Mouse (Mus musculus) erythroblast, embryonic 14.5 days (primary cell): Measurements from ENCODE around the gene Kcnma1. TPM values are rescaled to one million over a fixed set of nuclear protein-coding genes. Genes with fewer than 3 reads are reported as not detected.

Experiments used
- H3K27me3 ChIP-seq: 2 replicates; pipeline ENCODE4 v1.6.1; 2012; ENCODE audit warnings: inconsistent platforms; ENCODE audit not compliant: control insufficient read depth
- H3K36me3 ChIP-seq: 2 replicates; pipeline ENCODE4 v1.6.1; 2012; ENCODE audit warnings: mild to moderate bottlenecking, inconsistent platforms; ENCODE audit not compliant: control insufficient read depth
- H3K4me1 ChIP-seq: 2 replicates; pipeline ENCODE4 v1.6.1; 2012; ENCODE audit warnings: inconsistent platforms; ENCODE audit not compliant: control insufficient read depth
- H3K4me3 ChIP-seq: replicated peaks from 2 replicates; pipeline ENCODE3; 2012; ENCODE audit warnings: moderate library complexity, mild to moderate bottlenecking, inconsistent platforms
- H3K9me3 ChIP-seq: 2 replicates; pipeline ENCODE4 v1.6.1; 2012; ENCODE audit warnings: low read length, inconsistent platforms, mixed read lengths; ENCODE audit not compliant: control insufficient read depth
- GATA1 ChIP-seq: IDR thresholded peaks from 2 replicates; pipeline ENCODE4 v1.6.1; 2012; ENCODE audit warnings: low read length, inconsistent platforms, mixed read lengths
- TAL1 ChIP-seq: IDR thresholded peaks from 3 replicates; pipeline ENCODE4 v1.6.1; 2012; ENCODE audit warnings: low read length, inconsistent platforms, mixed read lengths
- polyA plus RNA-seq: library from polyadenylated mRNA; stranded (reverse); fragments of >175 nt; gene quantifications from 2 replicates; pipeline ENCODE4 v1.2.3, GENCODE M21; 2012

Kcnma1 gene
- polyA plus RNA-seq, 1 experiment: not detected

DNA sequence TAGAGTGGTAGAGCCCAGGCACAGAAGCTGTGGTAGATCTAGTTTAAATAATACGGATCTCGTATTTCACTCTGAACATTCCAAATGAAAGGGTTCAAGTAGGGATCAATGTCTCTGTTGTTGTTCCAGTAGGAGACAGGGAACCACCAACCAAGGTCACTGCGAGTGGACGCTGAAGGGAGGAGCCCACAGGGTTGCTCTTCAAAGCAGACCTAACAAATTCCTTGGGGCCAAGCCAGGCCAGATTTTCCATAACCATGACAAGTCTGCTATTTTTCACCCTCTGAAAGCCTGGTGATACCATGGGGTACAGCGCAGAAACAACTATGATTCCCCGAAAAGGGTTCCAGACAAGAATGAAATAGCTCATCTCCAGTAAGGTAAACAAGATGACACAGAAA is 82.6 kb downstream of the Kcnma1 start:
- TF ChIP-seq GATA1 (no peak), TAL1 (no peak)

DNA sequence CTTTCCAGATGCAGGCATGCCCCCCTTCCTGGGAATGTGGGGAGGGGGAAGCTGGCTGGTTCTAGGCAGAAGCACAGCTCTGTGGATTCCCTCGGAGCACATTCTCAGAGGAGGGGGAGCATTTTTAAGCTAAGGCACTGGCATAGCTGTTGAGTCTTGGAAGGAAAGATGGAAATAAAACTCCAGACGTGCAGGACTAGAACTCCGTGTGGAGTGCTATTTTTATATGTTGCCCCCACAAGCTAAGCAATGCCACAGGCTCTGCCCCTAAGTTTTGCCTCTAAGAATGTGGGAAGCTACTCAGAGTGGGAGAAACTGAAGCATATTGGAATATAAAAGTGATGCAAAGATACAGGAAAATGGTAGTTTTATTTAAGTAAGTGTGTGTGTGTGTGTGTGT is 85.1 kb downstream of the Kcnma1 start:
- H3K4me1 ChIP-seq: no peaks in the 10 kb centered on the region
- no peak overlapping the region for H3K4me3 ChIP-seq
- no peaks in the 10 kb centered on the region for H3K27me3 ChIP-seq
- TF ChIP-seq GATA1 (no peak), TAL1 (no peak)
- H3K9me3 ChIP-seq: no peaks in the 10 kb centered on the region
- H3K36me3 ChIP-seq: no peaks in the 10 kb centered on the region

More for the DNA sequence above, 82.6 kb downstream of the Kcnma1 start:
- H3K4me1 ChIP-seq: no peaks in the 10 kb centered on the region
- no peak overlapping the region for H3K4me3 ChIP-seq
- H3K27me3 ChIP-seq: no peaks in the 10 kb centered on the region
- H3K9me3 ChIP-seq: no peaks in the 10 kb centered on the region
- no peaks in the 10 kb centered on the region for H3K36me3 ChIP-seq

DNA sequence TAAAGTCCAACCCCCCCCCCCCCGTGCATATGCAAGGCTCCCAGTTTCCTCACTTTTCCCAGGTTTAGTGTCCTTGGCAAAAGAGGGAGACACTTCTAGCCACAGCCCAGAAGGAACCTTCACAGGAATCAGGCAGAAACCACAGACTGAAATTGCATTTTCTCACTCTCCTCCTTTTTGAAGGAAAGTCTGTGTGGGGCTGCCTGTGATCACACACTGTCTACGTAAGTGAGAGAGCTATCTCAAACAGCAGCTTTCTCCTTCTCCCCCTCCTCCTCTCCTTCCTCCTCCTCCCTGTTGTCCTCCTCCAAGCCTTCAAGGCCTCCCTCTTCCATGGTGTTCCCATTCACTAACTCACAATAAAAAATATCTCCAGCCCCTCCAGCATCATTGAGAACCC is 90.9 kb downstream of the Kcnma1 start:
- TF ChIP-seq TAL1 (no peak), GATA1 (no peak)
- H3K4me3 ChIP-seq: no peak overlapping the region
- H3K36me3 ChIP-seq: no peaks in the 10 kb centered on the region
- H3K4me1 ChIP-seq: no peaks in the 10 kb centered on the region
- no peaks in the 10 kb centered on the region for H3K9me3 ChIP-seq
- H3K27me3 ChIP-seq: no peaks in the 10 kb centered on the region

DNA sequence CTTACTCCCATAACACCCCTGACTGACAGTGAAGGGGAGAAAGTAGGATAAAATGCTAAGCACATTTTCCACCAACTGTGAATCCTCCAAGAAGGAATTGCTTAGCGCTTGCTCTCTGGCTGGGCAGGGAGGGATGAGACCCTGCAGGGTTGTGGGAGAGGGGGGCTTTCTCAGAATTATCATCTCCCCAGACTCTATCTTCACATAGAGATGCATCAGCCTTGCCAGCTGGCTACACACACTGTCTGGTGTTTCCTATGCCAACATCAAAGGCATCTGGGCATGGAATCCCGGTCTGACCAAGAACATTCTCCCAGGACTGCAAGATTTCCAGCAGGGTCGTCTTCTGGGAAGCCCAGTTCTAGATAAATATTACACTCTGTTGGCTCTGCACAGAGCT is 91.5 kb downstream of the Kcnma1 start:
- TF ChIP-seq GATA1 (no peak), TAL1 (no peak)
- Histone ChIP-seq H3K9me3 (no peaks in the 10 kb centered on the region), H3K4me3 (no peak overlapping the region), H3K27me3 (no peaks in the 10 kb centered on the region), H3K4me1 (no peaks in the 10 kb centered on the region), H3K36me3 (no peaks in the 10 kb centered on the region)

DNA sequence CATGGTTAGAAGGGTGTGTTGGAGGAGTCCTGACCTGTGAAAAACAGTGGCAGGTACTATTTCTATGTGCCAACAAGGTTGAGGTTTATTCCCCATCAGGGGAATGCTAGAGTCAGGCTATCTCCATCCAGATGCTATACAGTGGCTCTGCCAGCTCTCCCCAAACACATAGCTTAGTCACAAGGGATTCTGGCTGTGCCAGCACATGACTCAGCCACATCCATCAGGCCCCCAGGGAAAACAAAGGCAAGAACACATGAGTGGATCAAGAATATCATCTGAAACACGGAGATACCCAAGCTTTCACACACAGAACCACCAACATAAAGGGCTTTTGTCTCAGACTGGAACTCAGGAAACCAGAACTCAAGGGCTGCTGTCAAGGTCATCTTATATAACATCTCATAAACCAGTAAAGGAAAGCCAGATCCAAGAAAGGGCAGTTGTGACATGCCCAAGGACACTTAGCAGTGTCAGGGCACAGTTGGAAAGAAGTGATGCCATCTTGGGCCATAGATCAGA is 103.1 kb downstream of the Kcnma1 start:
- Histone ChIP-seq H3K4me1 (no peaks in the 10 kb centered on the region), H3K27me3 (no peaks in the 10 kb centered on the region), H3K4me3 (no peak overlapping the region), H3K9me3 (no peaks in the 10 kb centered on the region), H3K36me3 (no peaks in the 10 kb centered on the region)
- no peak for TF ChIP-seq TAL1

DNA sequence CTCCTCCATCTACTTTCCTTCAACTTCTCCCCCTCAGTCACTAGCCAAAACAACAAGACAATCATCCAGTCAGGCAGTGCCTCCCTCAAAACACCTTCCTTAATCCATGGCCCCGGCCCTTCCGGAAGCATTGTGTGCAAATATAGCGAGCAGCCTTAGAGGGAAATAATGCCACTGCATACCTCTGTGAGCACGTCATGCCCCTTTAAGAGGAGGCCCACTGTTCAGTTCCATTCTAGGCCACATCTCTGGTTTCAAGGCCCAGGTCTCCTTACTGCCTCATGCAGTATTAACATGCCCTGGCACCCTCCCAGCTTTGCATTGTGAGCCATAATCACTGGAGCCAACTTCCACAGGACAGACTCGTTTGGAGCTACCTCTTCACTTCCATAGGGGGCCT is 105.7 kb downstream of the Kcnma1 start:
- H3K4me3 ChIP-seq: no peak overlapping the region
- no peaks in the 10 kb centered on the region for H3K27me3 ChIP-seq
- TF ChIP-seq GATA1: no peak
- TF ChIP-seq TAL1: no peak
- no peaks in the 10 kb centered on the region for H3K4me1 ChIP-seq
- H3K36me3 ChIP-seq: no peaks in the 10 kb centered on the region
- H3K9me3 ChIP-seq: no peaks in the 10 kb centered on the region

DNA sequence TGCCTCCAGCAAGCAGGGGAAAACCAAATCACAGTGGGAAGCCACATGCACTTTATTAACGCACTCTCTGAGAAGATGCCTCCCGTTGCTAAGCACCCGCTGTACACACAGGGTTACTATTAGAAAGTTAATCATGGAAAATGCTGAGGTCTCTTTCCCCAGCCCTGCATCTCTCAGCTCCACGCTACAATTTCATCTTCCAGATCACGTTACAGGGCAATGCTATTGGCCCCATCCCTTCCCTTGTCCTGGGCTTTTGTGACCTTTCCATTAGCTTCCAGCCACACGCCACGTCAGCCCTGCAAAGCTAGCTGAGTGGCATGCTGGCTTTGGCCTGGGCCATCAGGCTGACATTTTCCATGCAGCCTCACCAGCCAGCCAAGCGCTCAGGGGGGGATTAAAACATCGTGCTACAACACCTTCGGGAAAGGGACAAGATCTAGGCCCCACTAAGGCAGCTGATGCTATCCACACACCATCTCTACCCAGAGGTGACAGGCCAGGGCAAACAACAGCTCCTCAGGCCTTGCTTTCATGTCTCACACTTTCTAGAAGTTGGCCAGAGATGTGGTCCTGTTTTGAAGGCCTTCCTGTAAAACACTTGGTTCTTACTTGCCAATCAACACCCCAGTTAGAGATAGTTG is 111.5 kb downstream of the Kcnma1 start:
- Histone ChIP-seq H3K36me3 (no peaks in the 10 kb centered on the region), H3K4me1 (no peaks in the 10 kb centered on the region), H3K4me3 (no peak overlapping the region), H3K27me3 (no peaks in the 10 kb centered on the region), H3K9me3 (no peaks in the 10 kb centered on the region)
- TF ChIP-seq TAL1 (no peak), GATA1 (no peak)

DNA sequence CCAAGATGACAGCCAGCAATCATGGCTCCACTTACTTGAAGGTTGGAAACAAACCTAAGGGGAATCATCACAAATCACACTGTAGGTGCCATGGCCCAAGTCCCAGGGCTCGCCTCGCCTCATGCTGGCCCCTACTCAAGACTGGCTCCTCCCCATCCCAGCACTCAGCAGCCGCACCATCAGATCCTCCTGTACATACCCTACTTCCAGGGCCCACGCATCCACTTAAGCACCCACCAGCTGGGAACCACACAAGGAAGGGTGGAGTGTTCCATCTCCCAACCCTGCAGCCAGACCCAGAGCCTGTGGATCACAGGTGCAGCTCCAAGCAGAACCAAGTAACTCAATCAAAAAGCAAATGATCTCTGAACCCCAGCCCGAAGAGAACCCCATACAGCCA is 114.8 kb downstream of the Kcnma1 start:
- H3K27me3 ChIP-seq: no peaks in the 10 kb centered on the region
- no peaks in the 10 kb centered on the region for H3K4me1 ChIP-seq
- no peaks in the 10 kb centered on the region for H3K36me3 ChIP-seq
- TF ChIP-seq TAL1 (no peak), GATA1 (no peak)
- no peak overlapping the region for H3K4me3 ChIP-seq
- no peaks in the 10 kb centered on the region for H3K9me3 ChIP-seq

DNA sequence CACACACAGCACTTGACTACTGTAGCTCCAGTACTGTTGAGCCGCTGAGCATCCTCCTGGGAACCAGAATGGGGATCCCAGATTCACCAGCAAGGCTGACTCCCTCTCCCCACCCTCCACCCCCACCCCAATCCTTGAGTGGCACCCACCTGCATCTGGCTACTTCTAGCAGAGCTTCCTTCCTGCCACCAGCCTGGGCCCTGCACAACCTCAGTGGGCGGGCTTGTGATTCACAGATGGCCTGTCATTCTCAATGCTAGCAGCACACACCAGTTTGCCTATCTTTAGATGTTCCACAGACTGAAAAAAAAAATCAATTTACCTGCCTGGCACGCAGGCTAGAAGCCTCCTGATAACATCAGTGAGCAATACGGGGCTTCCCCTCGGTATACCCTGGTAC is 116.5 kb downstream of the Kcnma1 start:
- Histone ChIP-seq H3K9me3 (no peaks in the 10 kb centered on the region), H3K27me3 (no peaks in the 10 kb centered on the region), H3K36me3 (no peaks in the 10 kb centered on the region), H3K4me3 (no peak overlapping the region), H3K4me1 (no peaks in the 10 kb centered on the region)
- no peak for TF ChIP-seq TAL1
- no peak for TF ChIP-seq GATA1

DNA sequence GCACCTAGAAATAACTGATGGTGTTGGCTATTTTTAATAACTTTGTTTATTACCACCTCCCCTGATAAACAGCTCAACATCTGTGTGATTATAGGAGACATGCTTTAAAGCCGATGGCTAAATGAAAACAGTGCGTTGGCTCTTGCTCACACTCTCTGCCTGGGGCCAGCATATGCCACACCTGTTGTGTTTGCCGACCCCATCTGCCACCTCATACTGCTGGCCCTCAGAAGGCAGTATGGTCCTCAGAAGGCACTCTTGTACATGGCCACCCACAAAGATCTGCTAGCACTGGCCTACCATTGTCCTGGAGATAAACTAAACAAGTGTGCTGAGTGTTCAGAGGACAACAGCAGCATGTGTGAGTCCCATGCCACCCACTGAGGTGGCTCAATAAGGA is 118.3 kb downstream of the Kcnma1 start:
- no peaks in the 10 kb centered on the region for H3K36me3 ChIP-seq
- TF ChIP-seq TAL1: no peak
- TF ChIP-seq GATA1: no peak
- no peaks in the 10 kb centered on the region for H3K4me1 ChIP-seq
- H3K27me3 ChIP-seq: no peaks in the 10 kb centered on the region
- no peaks in the 10 kb centered on the region for H3K9me3 ChIP-seq
- no peak overlapping the region for H3K4me3 ChIP-seq
